Mouse (Mus musculus) forebrain, embryonic 11.5 days (tissue): ENCODE data around the gene Itgb4. TPM values are rescaled to one million over a fixed set of nuclear protein-coding genes. Genes with fewer than 3 reads are reported as not detected.
"Not testable (repeated sequence)": the region's sequence is repeated elsewhere in the genome, so short reads cannot be mapped to it uniquely, and the experiment has no call there.

Source experiments
- ATAC-seq: fragments of 200-750 bp; cut with Nextera tagmentation; replicated peaks from 2 replicates; pipeline ENCODE4 v1.8.0; 2017; ENCODE audit warnings: moderate TSS enrichment; ENCODE audit not compliant: low FRiP score
- DNase-seq: peaks from one replicate; pipeline ENCODE4 v3.0.0-alpha.2; 2017; ENCODE audit warnings: low spot score
- H3K27ac ChIP-seq: fragments of 300-500 bp; sonication (generic); 2 replicates; pipeline ENCODE4 v1.5.1; 2014; ENCODE audit warnings: low read depth, low read length
- H3K27me3 ChIP-seq: fragments of 300-500 bp; sonication (generic); 2 replicates; pipeline ENCODE4 v1.6.1; 2014; ENCODE audit warnings: mild to moderate bottlenecking, low read length, mixed read lengths; ENCODE audit not compliant: control insufficient read depth, insufficient read depth
- H3K36me3 ChIP-seq: fragments of 300-500 bp; sonication (generic); 2 replicates; pipeline ENCODE4 v1.6.1; 2014; ENCODE audit warnings: mild to moderate bottlenecking, low read length, moderate library complexity, mixed read lengths; ENCODE audit not compliant: control insufficient read depth, insufficient read depth
- H3K4me1 ChIP-seq: fragments of 300-500 bp; sonication (generic); replicated peaks from 2 replicates; pipeline ENCODE4 v1.6.1; 2014; ENCODE audit warnings: low read length, mixed read lengths; ENCODE audit not compliant: control insufficient read depth, insufficient read depth
- H3K4me2 ChIP-seq: fragments of 300-500 bp; sonication (generic); 2 replicates; pipeline ENCODE4 v1.6.1; 2014; ENCODE audit warnings: low read depth, mild to moderate bottlenecking, low read length, moderate library complexity, mixed read lengths; ENCODE audit not compliant: severe bottlenecking
- H3K4me3 ChIP-seq: fragments of 300-500 bp; sonication (generic); 2 replicates; pipeline ENCODE4 v1.5.1; 2014; ENCODE audit warnings: low read depth, low read length
- H3K9ac ChIP-seq: fragments of 300-500 bp; sonication (generic); 2 replicates; pipeline ENCODE4 v1.6.1; 2014; ENCODE audit warnings: low read length
- H3K9me3 ChIP-seq: fragments of 300-500 bp; sonication (generic); 2 replicates; pipeline ENCODE4 v1.6.1; 2016; ENCODE audit warnings: low read length, mixed read lengths; ENCODE audit not compliant: control insufficient read depth
- WGBS: fragments of 180-500 bp; shearing (Covaris S2); extraction: QIAGEN DNeasy Blood & Tissue Kit; methylation state at CpG from one replicate; pipeline ENCODE4 v1.1.7; 2014; 5-methylcytosine and 5-hydroxymethylcytosine counted together
- polyA plus RNA-seq: library from polyadenylated mRNA; unstranded; fragments of >200 nt; fragmentation: Nextera tagmentation; extraction: Ambion mirVana; gene quantifications from 2 replicates; pipeline ENCODE4 v1.2.1, GENCODE M21; 2014

Gene Itgb4
- polyA plus RNA-seq, 1 experiment from 2014 or later: 0.57 TPM

DNA sequence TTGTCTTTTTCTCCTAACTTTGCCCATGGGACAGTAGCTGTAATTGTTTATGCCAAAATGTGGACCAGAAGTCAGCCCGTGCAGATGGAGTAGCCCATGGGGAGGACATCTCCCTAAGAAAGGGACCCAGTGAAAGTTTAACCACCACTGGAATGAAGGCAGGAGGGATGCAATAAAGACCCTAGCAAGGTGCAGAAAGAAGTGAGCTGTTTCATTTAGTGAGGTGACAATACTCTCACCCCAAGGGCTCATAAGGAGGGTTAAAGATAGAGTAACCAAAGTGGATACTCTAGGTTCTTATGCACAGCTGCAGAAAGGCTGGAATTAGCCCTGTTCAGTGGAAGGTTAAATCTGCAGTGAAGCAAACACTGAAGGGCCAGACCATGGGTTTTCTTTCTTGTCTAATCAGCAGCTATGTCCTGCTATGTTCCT lies 44.9 kb downstream of the Itgb4 start:
- H3K9me3 ChIP-seq: no peaks in the 10 kb centered on the region
- no peak overlapping the region for H3K4me2 ChIP-seq
- 86% methylated on average over 1 of the region's 1 CpGs for WGBS
- H3K27me3 ChIP-seq: no peaks in the 10 kb centered on the region
- no peak for DNase-seq
- peaks cover 6% of the 10 kb centered on the region; the same call in 1 of the 2 replicates for H3K4me1 ChIP-seq
- no peak overlapping the region for H3K9ac ChIP-seq
- H3K4me3 ChIP-seq: no peak overlapping the region
- no peaks in the 10 kb centered on the region; the same call in 1 of the 2 replicates for H3K36me3 ChIP-seq
- ATAC-seq: no peak
- no peak overlapping the region for H3K27ac ChIP-seq

DNA sequence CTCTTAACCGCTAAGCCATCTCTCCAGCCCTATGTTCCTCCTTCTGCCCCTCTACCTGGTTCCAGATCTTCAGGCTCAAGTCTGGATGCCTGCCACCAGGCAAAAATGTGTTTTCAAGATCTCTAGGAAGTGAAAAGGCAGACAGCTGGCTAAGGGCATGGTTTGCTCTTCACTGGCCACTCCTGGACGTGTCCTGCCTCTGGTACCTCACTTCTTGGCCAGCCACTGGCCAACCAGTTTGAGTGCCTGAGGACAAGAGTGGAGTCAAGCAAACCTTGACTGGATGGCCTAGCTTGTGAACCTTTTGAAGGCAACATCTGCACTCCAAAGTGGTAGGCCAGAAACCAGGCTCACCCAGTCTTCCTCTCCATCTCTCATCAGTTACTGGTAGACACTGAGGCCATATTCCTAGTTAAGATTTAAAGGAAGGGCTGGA lies 45.5 kb downstream of the Itgb4 start:
- Histone ChIP-seq H3K4me2 (no peak overlapping the region), H3K4me3 (no peak overlapping the region), H3K9me3 (no peaks in the 10 kb centered on the region), H3K27me3 (no peaks in the 10 kb centered on the region), H3K27ac (no peak overlapping the region), H3K9ac (no peak overlapping the region), H3K36me3 (no peaks in the 10 kb centered on the region; the same call in 1 of the 2 replicates), H3K4me1 (peaks cover 2% of the 10 kb centered on the region; the same call in 1 of the 2 replicates)
- DNase-seq: no peak
- WGBS: 61% methylated on average over 2 of the region's 2 CpGs
- no peak for ATAC-seq

DNA sequence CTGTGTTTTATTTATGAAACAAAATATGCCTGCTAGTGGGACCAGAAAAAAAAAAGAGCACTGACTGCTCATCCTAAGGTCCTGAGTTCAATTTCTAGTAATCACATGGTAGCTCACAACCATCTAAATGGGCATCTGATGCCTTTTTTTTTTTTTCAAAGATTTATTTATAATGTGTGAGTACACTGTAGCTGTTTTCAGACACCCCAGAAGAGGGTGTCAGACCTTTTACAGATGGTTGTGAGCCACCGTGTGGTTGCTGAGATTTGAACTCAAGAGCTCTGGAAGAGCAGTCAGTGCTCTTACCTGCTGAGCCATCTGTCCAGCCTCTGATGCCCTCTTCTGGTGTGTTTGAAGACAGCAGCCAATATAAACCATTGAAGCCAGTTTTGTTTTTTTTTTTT lies 46.0 kb downstream of the Itgb4 start:
- DNase-seq (no peak), ATAC-seq (no peak)
- H3K9me3 ChIP-seq: no peaks in the 10 kb centered on the region
- H3K4me2 ChIP-seq: no peak overlapping the region
- no peak overlapping the region for H3K4me3 ChIP-seq
- WGBS: 67% methylated on average over 1 of the region's 1 CpGs
- no peak overlapping the region for H3K27ac ChIP-seq
- H3K36me3 ChIP-seq: no peaks in the 10 kb centered on the region; the same call in 1 of the 2 replicates
- no peaks in the 10 kb centered on the region for H3K27me3 ChIP-seq
- no peak overlapping the region for H3K9ac ChIP-seq
- H3K4me1 ChIP-seq: peaks cover 2% of the 10 kb centered on the region; the same call in 1 of the 2 replicates

DNA sequence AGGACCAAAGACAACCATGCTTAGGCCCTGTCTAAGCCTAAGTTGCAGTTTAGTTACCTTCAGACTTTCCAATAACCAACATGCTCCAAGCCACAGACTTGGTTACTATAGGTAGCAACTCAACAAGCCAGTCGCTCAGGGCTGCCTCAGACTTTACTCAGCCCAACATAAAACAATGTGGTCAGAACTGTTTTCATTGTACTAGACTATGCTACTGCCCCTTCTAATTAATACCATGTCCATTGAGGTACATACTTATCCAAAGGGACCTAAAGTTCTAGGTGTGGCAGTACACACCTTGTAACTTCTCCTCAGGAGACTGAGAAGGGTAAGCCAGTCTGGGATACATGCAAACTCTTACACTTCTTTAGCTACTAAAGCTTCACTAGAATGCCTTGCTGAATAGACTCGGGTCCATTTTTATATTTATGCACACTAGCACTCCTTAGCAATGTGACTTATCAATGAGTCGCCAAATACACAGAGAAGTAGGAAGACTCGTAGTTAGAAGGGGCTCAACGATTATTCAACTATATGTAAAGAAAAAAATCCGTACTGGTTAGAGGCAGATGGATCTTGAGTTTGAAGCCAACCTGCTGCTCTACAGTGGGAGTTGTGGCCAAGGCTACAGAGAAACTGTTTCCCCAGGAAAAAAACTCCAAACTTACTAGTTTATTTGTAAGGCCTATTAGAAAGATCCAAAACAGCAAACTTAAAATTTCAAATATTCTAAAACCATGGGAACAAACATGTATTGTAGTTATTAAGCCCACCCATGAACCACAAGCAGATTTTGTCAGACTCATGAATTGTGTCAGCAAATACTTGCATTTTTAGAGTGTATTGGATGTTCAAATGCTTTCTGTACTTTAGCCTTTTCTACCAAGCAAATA lies 47.1 kb downstream of the Itgb4 start:
- H3K9ac ChIP-seq: no peak overlapping the region
- H3K4me2 ChIP-seq: no peak overlapping the region
- H3K27ac ChIP-seq: no peak overlapping the region
- peaks cover 2% of the 10 kb centered on the region; the same call in 1 of the 2 replicates for H3K4me1 ChIP-seq
- no peaks in the 10 kb centered on the region for H3K27me3 ChIP-seq
- no peak for DNase-seq
- no peak overlapping the region for H3K4me3 ChIP-seq
- H3K36me3 ChIP-seq: no peaks in the 10 kb centered on the region; the same call in 1 of the 2 replicates
- WGBS: 83% methylated on average over 6 of the region's 6 CpGs
- H3K9me3 ChIP-seq: no peaks in the 10 kb centered on the region
- no peak for ATAC-seq

DNA sequence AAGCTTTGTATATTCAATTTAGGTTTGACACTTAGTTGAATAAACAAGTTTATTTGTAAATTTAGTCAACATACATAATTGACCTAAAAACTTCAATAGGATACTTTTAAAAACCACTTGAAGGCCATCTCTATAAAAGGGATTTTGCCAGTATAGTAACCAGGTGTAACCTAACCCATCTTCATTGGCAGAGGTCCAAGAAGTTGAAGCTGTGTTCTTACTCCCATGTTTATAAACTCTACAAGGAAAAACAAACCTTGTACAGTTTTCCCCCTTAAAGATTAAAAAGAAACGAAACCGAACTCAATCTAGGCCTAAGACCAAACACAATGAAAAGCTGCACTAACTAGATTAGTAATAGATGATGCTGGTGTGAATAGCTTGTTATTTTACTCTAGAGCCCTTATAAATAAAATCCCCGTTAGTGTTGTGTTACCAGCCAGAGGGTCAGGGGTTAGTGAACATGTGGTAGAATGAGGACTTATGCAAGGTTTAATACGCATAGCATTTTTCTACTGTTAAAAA lies 47.8 kb downstream of the Itgb4 start:
- peaks cover 2% of the 10 kb centered on the region; the same call in 1 of the 2 replicates for H3K4me1 ChIP-seq
- no peak overlapping the region for H3K9ac ChIP-seq

DNA sequence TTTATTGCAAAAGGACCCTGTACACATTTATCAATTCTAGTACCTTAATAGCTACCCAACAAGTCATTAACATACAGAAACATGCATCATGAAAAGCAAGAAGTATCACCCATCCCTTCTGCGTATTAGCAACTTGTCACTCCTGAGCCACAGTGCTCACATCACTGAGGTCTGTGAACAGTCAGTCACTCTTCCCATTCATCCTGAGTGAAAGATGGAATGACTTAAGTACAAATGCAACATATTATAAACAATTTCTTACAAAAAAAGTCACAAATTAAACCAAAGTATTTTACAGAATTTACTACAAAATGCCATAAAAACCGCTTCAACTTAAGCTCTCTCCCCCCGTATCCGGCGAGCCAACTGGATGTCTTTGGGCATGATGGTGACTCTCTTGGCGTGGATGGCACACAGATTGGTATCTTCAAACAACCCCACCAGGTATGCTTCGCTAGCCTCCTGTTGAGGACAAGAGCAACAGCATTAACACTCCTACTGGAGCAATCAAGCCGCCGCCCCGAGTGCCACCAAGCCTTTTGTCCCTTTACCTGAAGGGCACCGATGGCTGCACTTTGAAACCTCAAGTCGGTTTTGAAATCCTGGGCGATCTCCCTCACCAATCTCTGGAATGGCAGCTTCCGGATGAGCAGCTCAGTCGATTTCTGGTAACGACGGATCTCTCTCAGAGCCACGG lies 48.7 kb downstream of the Itgb4 start:
- H3K36me3 ChIP-seq, ATAC-seq, H3K27me3 ChIP-seq, H3K4me1 ChIP-seq, H3K9me3 ChIP-seq: not testable (repeated sequence)
- Histone ChIP-seq H3K4me3 (peak overlapping the region; percentile 100), H3K27ac (peak overlapping the region; percentile 97), H3K4me2 (peak overlapping the region; percentile 62), H3K9ac (peak overlapping the region; percentile 100)
- 8% methylated on average over 18 of the region's 18 CpGs for whole genome bisulfite sequencing
- DNase-seq: peak; percentile 68

More for the DNA sequence above, 47.8 kb downstream of the Itgb4 start:
- Histone ChIP-seq H3K4me2 (peak overlapping the region; percentile 46), H3K4me3 (peak overlapping the region; percentile 9), H3K36me3 (no peaks in the 10 kb centered on the region; the same call in 1 of the 2 replicates), H3K27ac (no peak overlapping the region), H3K9me3 (no peaks in the 10 kb centered on the region), H3K27me3 (no peaks in the 10 kb centered on the region)
- DNase-seq (no peak), ATAC-seq (no peak)
- WGBS: 78% methylated on average over 4 of the region's 4 CpGs

DNA sequence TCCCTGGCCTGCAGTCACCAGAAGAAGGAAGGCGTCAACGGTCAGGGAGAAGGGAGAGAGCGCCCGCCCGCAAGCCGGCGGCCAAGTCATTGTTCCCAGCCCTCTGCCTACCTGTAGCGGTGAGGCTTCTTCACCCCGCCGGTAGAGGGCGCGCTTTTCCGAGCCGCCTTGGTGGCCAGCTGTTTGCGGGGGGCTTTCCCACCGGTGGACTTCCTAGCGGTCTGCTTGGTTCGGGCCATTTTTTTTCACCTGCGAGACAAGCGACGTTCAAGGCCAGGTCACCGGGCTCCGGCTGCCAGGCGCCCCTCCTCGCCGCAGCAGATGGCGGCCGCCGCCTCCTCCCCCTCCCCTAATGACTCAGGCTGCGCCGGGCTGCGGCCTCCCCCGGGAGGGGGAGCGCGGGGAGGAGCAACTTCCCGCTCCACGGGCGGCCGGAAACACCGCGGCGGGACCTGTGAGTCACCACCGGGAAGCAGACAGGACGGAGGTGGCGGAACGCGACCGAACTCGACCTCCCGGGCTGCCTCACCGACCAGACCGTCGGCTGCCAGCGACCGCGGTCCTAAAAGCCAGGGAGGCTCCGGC lies 49.4 kb downstream of the Itgb4 start:
- peak overlapping the region; percentile 100 for H3K9ac ChIP-seq
- ATAC-seq: peak; percentile 55
- WGBS: under 1% methylated on average over 55 of the region's 57 CpGs

DNA sequence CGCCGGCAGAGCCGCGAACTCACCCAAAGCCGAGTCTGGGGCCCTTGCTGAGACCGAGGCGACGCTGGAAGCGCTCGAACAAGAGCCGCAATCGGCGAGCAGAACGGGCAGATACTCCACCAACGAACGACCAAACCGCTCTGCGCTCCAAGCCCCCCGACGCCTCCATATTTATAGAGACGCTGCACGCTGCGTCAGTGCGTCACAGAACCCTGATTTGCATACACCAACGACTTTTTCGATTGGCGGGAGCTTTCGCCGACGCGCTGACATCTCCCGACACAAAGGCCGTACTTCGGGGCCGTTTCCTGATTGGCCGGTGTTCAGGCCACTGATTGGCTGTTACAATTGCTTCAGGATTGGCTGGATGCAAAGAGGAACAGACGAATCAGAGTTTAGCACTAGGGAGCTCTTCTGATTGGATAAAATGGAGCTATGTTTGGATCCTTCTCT lies 49.9 kb downstream of the Itgb4 start:
- H3K4me1 ChIP-seq: peaks cover 2% of the 10 kb centered on the region; the same call in 1 of the 2 replicates
- WGBS: under 1% methylated on average over 37 of the region's 37 CpGs

More for the DNA sequence above, 49.4 kb downstream of the Itgb4 start:
- Histone ChIP-seq H3K4me3 (peak overlapping the region; percentile 100), H3K4me2 (peak overlapping the region; percentile 62), H3K9me3 (no peaks in the 10 kb centered on the region), H3K27ac (peak overlapping the region; percentile 97), H3K36me3 (no peaks in the 10 kb centered on the region; the same call in 1 of the 2 replicates), H3K4me1 (peaks cover 2% of the 10 kb centered on the region; the same call in 1 of the 2 replicates), H3K27me3 (no peaks in the 10 kb centered on the region)
- peak; percentile 91 for DNase-seq

More for the DNA sequence above, 49.9 kb downstream of the Itgb4 start:
- H3K36me3 ChIP-seq: no peaks in the 10 kb centered on the region; the same call in 1 of the 2 replicates
- peak overlapping the region; percentile 97 for H3K27ac ChIP-seq
- no peaks in the 10 kb centered on the region for H3K9me3 ChIP-seq
- H3K4me2 ChIP-seq: peak overlapping the region; percentile 15; the same call in 1 of the 2 replicates
- peak overlapping the region; percentile 100 for H3K9ac ChIP-seq
- H3K4me3 ChIP-seq: peak overlapping the region; percentile 100
- no peaks in the 10 kb centered on the region for H3K27me3 ChIP-seq
- DNase-seq: peak; percentile 98
- ATAC-seq: peak; percentile 94
